Mouse (Mus musculus) layer of hippocampus, adult 9-11 months (tissue): ENCODE measurements at regions not wholly inside any gene's neighbourhood (a gene's known extent, or its start where the extent isn't known, plus 50 kb on each side); places are given as distances from the start of the nearest gene placed in this dataset.

Source experiments
- DNase-seq: peaks from one replicate; pipeline ENCODE4 v3.0.0; 2022

DNA sequence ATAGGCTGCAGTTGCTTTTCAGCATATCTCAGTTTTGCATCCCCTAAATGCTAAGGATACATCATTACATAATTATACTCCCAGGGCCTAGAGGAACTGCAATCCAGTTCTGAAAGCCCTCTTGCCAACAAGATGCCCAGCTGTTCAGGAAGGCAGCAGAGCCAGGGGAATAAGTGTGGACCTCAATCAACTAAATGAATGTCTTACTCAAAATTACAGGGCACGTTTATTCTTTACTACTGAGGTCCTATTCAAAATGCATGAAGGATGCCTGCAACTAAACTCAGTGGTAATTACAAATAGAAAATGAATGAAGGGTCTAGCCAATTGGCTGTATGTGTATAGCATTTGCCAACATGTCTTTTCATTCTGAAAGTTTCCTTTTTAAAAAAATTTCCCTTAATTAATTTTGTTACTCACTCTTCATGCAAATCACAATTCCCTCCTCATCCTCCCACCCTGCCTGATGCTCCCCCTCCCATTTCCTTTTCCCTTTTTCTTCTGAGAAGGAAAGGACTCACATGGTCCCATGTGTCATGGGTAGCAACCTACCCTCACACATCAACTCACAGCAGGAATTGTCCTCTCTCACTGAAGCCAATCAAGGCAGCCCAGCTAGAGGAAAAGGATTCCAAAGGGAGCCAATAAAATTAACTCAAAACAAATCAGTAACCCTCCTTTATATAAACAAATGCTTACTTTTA lies 86.9 kb upstream of the Ins1 start:
- DNase-seq, result peak; percentile 12

DNA sequence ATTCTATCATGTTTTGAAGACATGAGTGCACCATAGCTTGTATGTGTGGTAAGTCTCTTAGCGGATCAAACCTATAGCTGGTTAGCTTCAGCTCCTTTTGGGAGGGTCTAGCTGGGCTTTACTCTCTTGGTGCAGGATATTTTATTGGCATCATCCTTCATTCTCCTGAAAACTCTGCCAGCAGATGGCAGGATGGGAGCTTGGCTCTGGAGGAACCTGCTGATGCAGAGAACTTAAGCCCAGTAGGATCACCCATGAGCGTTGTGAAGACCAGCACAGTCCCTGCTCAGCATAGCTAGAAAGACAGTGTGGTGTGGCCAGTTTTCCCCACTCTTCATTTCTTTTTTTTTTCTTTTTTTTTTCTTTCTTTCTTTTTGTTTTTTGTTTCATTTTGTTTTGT lies 70.3 kb upstream of the Ins1 start:
- no peak for DNase-seq

DNA sequence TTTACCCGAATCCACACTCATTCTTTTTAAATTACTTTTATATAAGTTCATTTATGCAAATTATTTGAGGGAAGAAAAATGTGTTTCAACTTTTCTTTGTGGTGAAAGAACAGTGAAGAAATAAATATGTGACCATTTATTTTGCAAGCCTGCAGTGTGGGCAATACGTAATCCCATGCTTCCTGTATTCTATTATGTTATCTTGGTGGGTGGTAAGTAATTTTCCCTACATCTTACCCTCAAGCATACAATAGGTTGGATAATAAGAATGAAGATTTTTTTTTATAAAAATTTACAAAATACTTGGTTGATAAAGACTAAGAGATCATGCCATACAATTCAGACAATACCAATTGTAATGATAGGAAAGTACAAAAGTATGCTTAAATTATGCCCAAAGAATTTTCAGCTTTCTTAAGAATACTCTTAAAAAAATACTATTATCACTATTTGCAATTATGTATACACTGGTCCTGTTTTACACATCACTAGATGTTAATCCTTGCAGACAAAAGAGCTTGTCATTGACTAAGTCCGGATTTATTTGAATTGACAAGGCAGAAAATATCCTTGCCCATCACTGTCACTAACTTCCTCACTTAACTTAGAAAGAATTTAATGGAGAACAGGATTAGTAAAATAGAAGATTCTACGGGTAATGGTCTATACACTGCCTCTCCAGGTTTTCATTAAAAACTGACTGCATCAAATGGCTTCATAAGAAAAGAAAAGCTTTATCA lies 64.4 kb upstream of the Ins1 start:
- no peak for DNase-seq

DNA sequence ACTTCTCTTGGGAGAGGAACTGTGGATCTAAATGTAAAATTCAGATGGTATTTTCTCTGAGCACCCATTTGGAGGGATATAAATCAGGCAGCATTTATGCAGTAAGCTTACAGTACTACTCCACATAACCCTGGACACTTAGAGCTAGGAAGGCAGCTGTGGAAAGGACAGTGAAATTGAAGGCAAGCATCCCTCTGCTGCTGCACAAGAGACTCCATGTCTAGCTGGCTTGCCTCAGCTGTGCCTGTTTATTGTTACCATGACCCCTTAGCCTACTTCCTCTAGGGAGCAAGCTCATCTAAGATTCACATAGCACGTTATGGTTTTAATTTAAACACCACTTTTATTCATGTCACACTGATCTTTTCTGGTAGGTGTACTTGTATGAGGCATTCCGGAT lies 56.4 kb upstream of the Ins1 start:
- no peak for DNase-seq
